Mouse (Mus musculus) hindbrain, embryonic 10.5 days (tissue): ENCODE measurements around the gene Ppp1r15a. TPM values are rescaled to one million over a fixed set of nuclear protein-coding genes. Genes with fewer than 3 reads are reported as not detected.
A peak's percentile ranks its signal among the peaks of the same experiment; 100 is the strongest.
"Not testable (repeated sequence)": the region's sequence is repeated elsewhere in the genome, so short reads cannot be mapped to it uniquely, and the experiment has no call there.

Experiments used
- DNase-seq: peaks from one replicate; pipeline ENCODE4 v3.0.0-alpha.2; 2017; ENCODE audit warnings: low spot score
- H3K27ac ChIP-seq: fragments of 300-500 bp; sonication (generic); 2 replicates; pipeline ENCODE4 v1.5.1; 2016; ENCODE audit warnings: mild to moderate bottlenecking, moderate library complexity
- H3K27me3 ChIP-seq: fragments of 300-500 bp; sonication (generic); 2 replicates; pipeline ENCODE4 v1.6.1; 2016; ENCODE audit warnings: mild to moderate bottlenecking; ENCODE audit not compliant: poor library complexity, insufficient read depth, severe bottlenecking
- H3K36me3 ChIP-seq: fragments of 300-500 bp; sonication (generic); 2 replicates; pipeline ENCODE4 v1.6.1; 2016; ENCODE audit warnings: mild to moderate bottlenecking, moderate library complexity
- H3K4me1 ChIP-seq: fragments of 300-500 bp; sonication (generic); replicated peaks from 2 replicates; pipeline ENCODE4 v1.6.1; 2016; ENCODE audit warnings: mild to moderate bottlenecking
- H3K4me3 ChIP-seq: fragments of 300-500 bp; sonication (generic); 2 replicates; pipeline ENCODE4 v1.5.1; 2016; ENCODE audit warnings: mild to moderate bottlenecking, moderate library complexity
- H3K9me3 ChIP-seq: fragments of 300-500 bp; sonication (generic); 2 replicates; pipeline ENCODE4 v1.6.1; 2016; ENCODE audit warnings: mild to moderate bottlenecking, moderate library complexity
- WGBS: fragments of 180-500 bp; shearing (Covaris S2); methylation state at CpG from one replicate; pipeline ENCODE4 v1.1.7; 2016; 5-methylcytosine and 5-hydroxymethylcytosine counted together
- polyA plus RNA-seq: library from polyadenylated mRNA; unstranded; fragments of >200 nt; fragmentation: Nextera tagmentation; extraction: Ambion mirVana; gene quantifications from 2 replicates; pipeline ENCODE4 v1.2.1, GENCODE M21; 2016

Gene Ppp1r15a
- polyA plus RNA-seq, 1 experiment from 2014 or later, result 20.2 TPM

GRCm38 (mm10) chr7:45540213-45540612, 14.1 kb upstream of the Ppp1r15a start:
- H3K36me3 ChIP-seq, result no peaks in the 10 kb centered on the region
- no peaks in the 10 kb centered on the region for H3K27me3 ChIP-seq
- DNase-seq, result no peak
- no peak overlapping the region for H3K4me3 ChIP-seq
- no peak overlapping the region for H3K27ac ChIP-seq
- 80% methylated on average over 2 of the region's 2 CpGs for WGBS
- peaks cover 27% of the 10 kb centered on the region for H3K4me1 ChIP-seq
- H3K9me3 ChIP-seq, result peaks cover 6% of the 10 kb centered on the region; the same call in 1 of the 2 replicates

GRCm38 (mm10) chr7:45539095-45539494, 13.0 kb upstream of the Ppp1r15a start:
- Histone ChIP-seq H3K9me3 (no peaks in the 10 kb centered on the region; the same call in 1 of the 2 replicates), H3K4me3 (no peak overlapping the region), H3K4me1 (peaks cover 33% of the 10 kb centered on the region), H3K27me3 (no peaks in the 10 kb centered on the region), H3K36me3 (no peaks in the 10 kb centered on the region), H3K27ac (no peak overlapping the region; the same call in 1 of the 2 replicates)
- WGBS, result 86% methylated on average over 3 of the region's 3 CpGs
- DNase-seq, result no peak

- no peaks in the 10 kb centered on the region for H3K9me3 ChIP-seq
- no peaks in the 10 kb centered on the region for H3K36me3 ChIP-seq
- WGBS, result 3% methylated on average over 29 of the region's 29 CpGs
- peak overlapping the region; percentile 67 for H3K4me3 ChIP-seq
- peak overlapping the region; percentile 88 for H3K27ac ChIP-seq
- peak; percentile 67 for DNase-seq
- no peaks in the 10 kb centered on the region for H3K27me3 ChIP-seq
- peaks cover 36% of the 10 kb centered on the region for H3K4me1 ChIP-seq
Measured at GRCm38 (mm10) chr7:45538163-45539041, 12.3 kb upstream of the Ppp1r15a start.

GRCm38 (mm10) chr7:45537602-45538001, 11.5 kb upstream of the Ppp1r15a start:
- no peaks in the 10 kb centered on the region for H3K27me3 ChIP-seq
- no peaks in the 10 kb centered on the region for H3K9me3 ChIP-seq
- H3K36me3 ChIP-seq, result no peaks in the 10 kb centered on the region
- 78% methylated on average over 10 of the region's 10 CpGs for WGBS
- H3K27ac ChIP-seq, result peak overlapping the region; percentile 88
- no peak for DNase-seq
- peak overlapping the region; percentile 67 for H3K4me3 ChIP-seq
- H3K4me1 ChIP-seq, result peaks cover 36% of the 10 kb centered on the region

GRCm38 (mm10) chr7:45535676-45536075, 9.6 kb upstream of the Ppp1r15a start:
- no peak for DNase-seq
- peaks cover 37% of the 10 kb centered on the region for H3K4me1 ChIP-seq
- H3K9me3 ChIP-seq, result no peaks in the 10 kb centered on the region
- no peak overlapping the region for H3K4me3 ChIP-seq
- 82% methylated on average over 1 of the region's 1 CpGs for WGBS
- no peak overlapping the region for H3K27ac ChIP-seq
- no peaks in the 10 kb centered on the region for H3K27me3 ChIP-seq
- H3K36me3 ChIP-seq, result no peaks in the 10 kb centered on the region

GRCm38 (mm10) chr7:45530643-45531042, 4.6 kb upstream of the Ppp1r15a start:
- Histone ChIP-seq H3K36me3 (no peaks in the 10 kb centered on the region), H3K27me3 (no peaks in the 10 kb centered on the region), H3K27ac (peak overlapping the region; percentile 76), H3K4me1 (peaks cover 41% of the 10 kb centered on the region), H3K4me3 (peak overlapping the region; percentile 26), H3K9me3 (no peaks in the 10 kb centered on the region)
- 79% methylated on average over 2 of the region's 2 CpGs for WGBS
- no peak for DNase-seq

- peak overlapping the region; percentile 7; the same call in 1 of the 2 replicates for H3K4me3 ChIP-seq
- peaks cover 51% of the 10 kb centered on the region for H3K4me1 ChIP-seq
- peaks cover 4% of the 10 kb centered on the region for H3K36me3 ChIP-seq
- WGBS, result 23% methylated on average over 6 of the region's 6 CpGs
- H3K27ac ChIP-seq, result peak overlapping the region; percentile 76
- no peak for DNase-seq
- H3K27me3 ChIP-seq, result no peaks in the 10 kb centered on the region
- no peaks in the 10 kb centered on the region for H3K9me3 ChIP-seq
Measured at GRCm38 (mm10) chr7:45529461-45529860, 3.4 kb upstream of the Ppp1r15a start.

GRCm38 (mm10) chr7:45527169-45527568, 1.1 kb upstream of the Ppp1r15a start:
- not testable (repeated sequence) for H3K9me3 ChIP-seq, H3K4me3 ChIP-seq, H3K27ac ChIP-seq, DNase-seq, H3K27me3 ChIP-seq
- peaks cover 19% of the 10 kb centered on the region for H3K36me3 ChIP-seq
- 85% methylated on average over 6 of the region's 6 CpGs for WGBS
- H3K4me1 ChIP-seq, result peaks cover 63% of the 10 kb centered on the region

GRCm38 (mm10) chr7:45526474-45527120, 529 bp upstream of the Ppp1r15a start:
- peak overlapping the region; percentile 95 for H3K27ac ChIP-seq
- no peaks in the 10 kb centered on the region for H3K9me3 ChIP-seq
- no peaks in the 10 kb centered on the region for H3K27me3 ChIP-seq
- H3K4me1 ChIP-seq, result peaks cover 64% of the 10 kb centered on the region
- no peak for DNase-seq
- 26% methylated on average over 7 of the region's 7 CpGs for WGBS
- H3K36me3 ChIP-seq, result peaks cover 19% of the 10 kb centered on the region
- H3K4me3 ChIP-seq, result peak overlapping the region; percentile 88

- Histone ChIP-seq H3K4me1 (peaks cover 62% of the 10 kb centered on the region), H3K9me3 (no peaks in the 10 kb centered on the region), H3K4me3 (peak overlapping the region; percentile 88), H3K27me3 (no peaks in the 10 kb centered on the region), H3K27ac (peak overlapping the region; percentile 95), H3K36me3 (peaks cover 19% of the 10 kb centered on the region)
- WGBS, result 32% methylated on average over 12 of the region's 12 CpGs
- no peak for DNase-seq
Measured at GRCm38 (mm10) chr7:45524841-45525621, 1.0 kb downstream of the Ppp1r15a start.

GRCm38 (mm10) chr7:45523678-45524170, 2.3 kb downstream of the Ppp1r15a start:
- WGBS, result 83% methylated on average over 13 of the region's 13 CpGs
- Histone ChIP-seq H3K36me3 (peaks cover 19% of the 10 kb centered on the region), H3K4me3 (peak overlapping the region; percentile 62), H3K27me3 (no peaks in the 10 kb centered on the region), H3K27ac (peak overlapping the region; percentile 40; the same call in 1 of the 2 replicates), H3K9me3 (no peaks in the 10 kb centered on the region), H3K4me1 (peaks cover 49% of the 10 kb centered on the region)
- DNase-seq, result no peak

GRCm38 (mm10) chr7:45522957-45523676, 3.0 kb downstream of the Ppp1r15a start:
- no peak for DNase-seq
- H3K27ac ChIP-seq, result peak overlapping the region; percentile 40; the same call in 1 of the 2 replicates
- H3K36me3 ChIP-seq, result peaks cover 19% of the 10 kb centered on the region
- peaks cover 48% of the 10 kb centered on the region for H3K4me1 ChIP-seq
- H3K9me3 ChIP-seq, result no peaks in the 10 kb centered on the region
- no peaks in the 10 kb centered on the region for H3K27me3 ChIP-seq
- peak overlapping the region; percentile 62 for H3K4me3 ChIP-seq
- WGBS, result 75% methylated on average over 18 of the region's 18 CpGs
